Mouse (Mus musculus) limb, embryonic 14.5 days (tissue): ENCODE data around the gene Cldnd1. TPM values are rescaled to one million over a fixed set of nuclear protein-coding genes. Genes with fewer than 3 reads are reported as not detected.

Experiments
- ATAC-seq: fragments of 200-750 bp; cut with Nextera tagmentation; 2 replicates; pipeline ENCODE4 v1.8.0; 2017; ENCODE audit warnings: low read depth, moderate number of reproducible peaks, moderate TSS enrichment; ENCODE audit not compliant: low FRiP score
- DNase-seq: peaks from one replicate; pipeline ENCODE4 v3.0.0-alpha.2; 2015; ENCODE audit warnings: low spot score
- H3K27ac ChIP-seq: fragments of 300-500 bp; sonication (generic); replicated peaks from 2 replicates; pipeline ENCODE4 v1.5.1; 2014; ENCODE audit warnings: low read depth, mild to moderate bottlenecking, low read length, moderate library complexity, mixed read lengths
- H3K27me3 ChIP-seq: fragments of 300-500 bp; sonication (generic); 2 replicates; pipeline ENCODE4 v1.6.1; 2014; ENCODE audit warnings: low read length, mixed read lengths; ENCODE audit not compliant: control insufficient read depth, insufficient read depth
- H3K36me3 ChIP-seq: fragments of 300-500 bp; sonication (generic); 2 replicates; pipeline ENCODE4 v1.6.1; 2014; ENCODE audit warnings: mild to moderate bottlenecking, low read length, moderate library complexity, mixed read lengths; ENCODE audit not compliant: control insufficient read depth, insufficient read depth
- H3K4me1 ChIP-seq: fragments of 300-500 bp; sonication (generic); 2 replicates; pipeline ENCODE4 v1.6.1; 2014; ENCODE audit warnings: antibody characterized with exemption, low read length, mixed read lengths; ENCODE audit not compliant: control insufficient read depth, insufficient read depth
- H3K4me2 ChIP-seq: fragments of 300-500 bp; sonication (generic); replicated peaks from 2 replicates; pipeline ENCODE4 v1.6.1; 2014; ENCODE audit warnings: low read depth, mild to moderate bottlenecking, low read length, moderate library complexity; ENCODE audit not compliant: severe bottlenecking
- H3K4me3 ChIP-seq: fragments of 300-500 bp; sonication (generic); replicated peaks from 2 replicates; pipeline ENCODE4 v1.5.1; 2014; ENCODE audit warnings: low read length
- H3K9ac ChIP-seq: fragments of 300-500 bp; sonication (generic); 2 replicates; pipeline ENCODE4 v1.6.1; 2014; ENCODE audit warnings: mild to moderate bottlenecking, low read depth, low read length, moderate library complexity; ENCODE audit not compliant: severe bottlenecking
- H3K9me3 ChIP-seq: fragments of 300-500 bp; sonication (generic); 2 replicates; pipeline ENCODE4 v1.6.1; 2016; ENCODE audit warnings: low read length; ENCODE audit not compliant: control insufficient read depth
- POLR2A ChIP-seq: fragments of 200-500 bp; IDR thresholded peaks from 2 replicates; pipeline ENCODE4 v1.8.0; 2012; ENCODE audit warnings: inconsistent platforms, mild to moderate bottlenecking, moderate library complexity, borderline replicate concordance; ENCODE audit not compliant: insufficient read depth, insufficient read length; ENCODE audit errors: extremely low read depth
- WGBS: fragments of 180-500 bp; shearing (Covaris S2); extraction: QIAGEN DNeasy Blood & Tissue Kit; methylation state at CpG from one replicate; pipeline ENCODE4 v1.1.7; 2014; 5-methylcytosine and 5-hydroxymethylcytosine counted together
- polyA plus RNA-seq, 2 experiments: library from polyadenylated mRNA; depleted of rRNA in 1 of 2; stranded (reverse) in 1 of 2; unstranded in 1 of 2; fragments of >200 nt; fragmentation: Nextera tagmentation in 1 of 2; extraction: Ambion mirVana in 1 of 2; gene quantifications; 2 replicates each; pipeline versions ENCODE4 v1.2.1 to v1.2.3; 2012 to 2014

Cldnd1 gene
- polyA plus RNA-seq, 2 experiments, result 107 to 137 TPM

GRCm38 (mm10) chr16:58709536-58709935 is 18.2 kb upstream of the Cldnd1 start:
- DNase-seq (no peak), ATAC-seq (no peak)
- 72% methylated on average over 4 of the region's 4 CpGs for WGBS
- Histone ChIP-seq H3K27ac (no peak overlapping the region), H3K9ac (no peak overlapping the region), H3K4me1 (no peaks in the 10 kb centered on the region), H3K36me3 (no peaks in the 10 kb centered on the region), H3K4me2 (no peak overlapping the region), H3K4me3 (no peak overlapping the region), H3K9me3 (no peaks in the 10 kb centered on the region), H3K27me3 (no peaks in the 10 kb centered on the region)
- TF ChIP-seq POLR2A, result no peak

- Histone ChIP-seq H3K9me3 (no peaks in the 10 kb centered on the region), H3K4me2 (0 out of 2 replicates have a peak overlapping the region, but pooled peaks have one; percentile 17), H3K9ac (no peak overlapping the region), H3K36me3 (no peaks in the 10 kb centered on the region), H3K27me3 (no peaks in the 10 kb centered on the region), H3K4me3 (no peak overlapping the region), H3K4me1 (no peaks in the 10 kb centered on the region), H3K27ac (no peak overlapping the region)
- WGBS, result 62% methylated on average over 8 of the region's 8 CpGs
- TF ChIP-seq POLR2A, result no peak
- no peak for DNase-seq
- no peak for ATAC-seq
Measured at GRCm38 (mm10) chr16:58712221-58712620, 15.5 kb upstream of the Cldnd1 start.

- WGBS, result 84% methylated on average over 1 of the region's 1 CpGs
- Histone ChIP-seq H3K9me3 (no peaks in the 10 kb centered on the region), H3K4me3 (no peak overlapping the region), H3K27ac (no peak overlapping the region), H3K9ac (no peak overlapping the region), H3K36me3 (no peaks in the 10 kb centered on the region), H3K27me3 (no peaks in the 10 kb centered on the region), H3K4me1 (no peaks in the 10 kb centered on the region), H3K4me2 (no peak overlapping the region)
- no peak for DNase-seq
- ATAC-seq, result no peak
- TF ChIP-seq POLR2A, result no peak
Measured at GRCm38 (mm10) chr16:58713128-58713527, 14.6 kb upstream of the Cldnd1 start.

GRCm38 (mm10) chr16:58715018-58715417 is 12.7 kb upstream of the Cldnd1 start:
- Histone ChIP-seq H3K4me2 (no peak overlapping the region), H3K27me3 (no peaks in the 10 kb centered on the region), H3K9ac (no peak overlapping the region), H3K4me3 (no peak overlapping the region), H3K9me3 (no peaks in the 10 kb centered on the region), H3K27ac (no peak overlapping the region), H3K36me3 (no peaks in the 10 kb centered on the region), H3K4me1 (no peaks in the 10 kb centered on the region)
- ATAC-seq (no peak), DNase-seq (no peak)
- 66% methylated on average over 4 of the region's 4 CpGs for whole genome bisulfite sequencing
- no peak for TF ChIP-seq POLR2A

GRCm38 (mm10) chr16:58718666-58719120 is 9.0 kb upstream of the Cldnd1 start, which contains the start of gene Gpr15:
TSS of gene Gpr15 (minus strand) at chr16:58719070.
- no peak for TF ChIP-seq POLR2A
- Histone ChIP-seq H3K4me3 (no peak within 1 kb of the TSS), H3K4me2 (no peak within 1 kb of the TSS), H3K36me3 (no peaks in the 10 kb centered on the region), H3K27me3 (no peaks in the 10 kb centered on the region), H3K27ac (no peak within 1 kb of the TSS), H3K4me1 (no peaks in the 10 kb centered on the region), H3K9ac (no peak within 1 kb of the TSS), H3K9me3 (no peaks in the 10 kb centered on the region)
- no peak for DNase-seq
- 92% methylated on average over 7 of the region's 7 CpGs for WGBS
- ATAC-seq, result no peak

- no peaks in the 10 kb centered on the region for H3K27me3 ChIP-seq
- no peak overlapping the region for H3K4me2 ChIP-seq
- no peak overlapping the region for H3K9ac ChIP-seq
- 88% methylated on average over 2 of the region's 2 CpGs for WGBS
- no peak for TF ChIP-seq POLR2A
- ATAC-seq, result no peak
- no peaks in the 10 kb centered on the region for H3K4me1 ChIP-seq
- DNase-seq, result no peak
- no peaks in the 10 kb centered on the region for H3K36me3 ChIP-seq
- H3K4me3 ChIP-seq, result no peak overlapping the region
- no peak overlapping the region for H3K27ac ChIP-seq
- no peaks in the 10 kb centered on the region for H3K9me3 ChIP-seq
Measured at GRCm38 (mm10) chr16:58722292-58722691, 5.4 kb upstream of the Cldnd1 start.
